Mouse (Mus musculus) CH12.LX (cell line): ENCODE results near the gene Pigk.

ENCODE experiments used
- CTCF ChIP-seq, 2 experiments: IDR thresholded peaks in 1 of 2; conservative IDR thresholded peaks in 1 of 2; 2 replicates each; pipeline ENCODE4 v1.5.1; 2011 to 2012; ENCODE audit warnings: low read depth in 2 of 2, low read length in 2 of 2, improper control_type of control experiment in 1 of 2, inconsistent platforms in 1 of 2, mild to moderate bottlenecking in 1 of 2, moderate library complexity in 1 of 2
- ELF1 ChIP-seq: IDR thresholded peaks from 2 replicates; pipeline ENCODE4 v1.6.1; 2014; ENCODE audit warnings: low read depth, mild to moderate bottlenecking, inconsistent platforms, low read length, improper control_type of control experiment
- EP300 ChIP-seq: IDR thresholded peaks from 2 replicates; pipeline ENCODE4 v1.6.1; 2011; ENCODE audit warnings: low read length, improper control_type of control experiment
- NRF1 ChIP-seq: IDR thresholded peaks from 2 replicates; pipeline ENCODE4 v1.6.1; 2014; ENCODE audit warnings: low read depth, mild to moderate bottlenecking, inconsistent platforms, low read length, improper control_type of control experiment, moderate library complexity
- POLR2A ChIP-seq: IDR thresholded peaks from 2 replicates; pipeline ENCODE4 v1.6.1; 2011; ENCODE audit warnings: low read depth, mild to moderate bottlenecking, improper control_type of control experiment, low read length

DNA sequence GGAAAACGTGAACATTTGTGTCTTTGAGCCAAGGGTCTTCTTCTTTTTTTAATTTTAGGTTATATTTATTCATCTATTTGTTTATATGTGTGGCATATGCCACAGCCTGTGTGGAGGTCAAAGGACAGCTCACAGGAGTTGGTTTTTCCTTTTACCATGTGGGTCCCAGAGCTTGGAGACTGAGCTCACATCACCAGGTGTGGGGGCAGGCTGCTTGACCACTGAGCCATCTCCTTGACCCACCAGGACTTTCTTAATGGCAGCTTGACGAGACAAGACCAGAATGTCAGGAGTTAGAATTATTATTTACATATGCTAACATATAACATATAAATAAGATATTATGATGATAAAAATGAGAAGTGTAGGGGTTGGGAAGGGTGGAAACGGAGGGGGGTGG is 182.2 kb downstream of the Pigk start:
- TF ChIP-seq EP300 (no peak), POLR2A (no peak), NRF1 (no peak), CTCF (conservative IDR thresholded peaks at IDR 0.05 in 1 of 2, IDR thresholded peaks at IDR 0.05 in 1 of 2; ENCODE audit: low read depth in 2 of 2, low read length in 2 of 2) (no peak), ELF1 (no peak)
